Mouse (Mus musculus): ENCODE data around the gene Actn1. TPM values are rescaled to one million over a fixed set of nuclear protein-coding genes. Genes with fewer than 3 reads are reported as not detected.
A peak's percentile ranks its signal among the peaks of the same experiment; 100 is the strongest.

Actn1 gene
- total RNA-seq, 2 experiments from 2014 or later = 46.3 to 57.4 TPM

GRCm38 (mm10) chr12:80141470-80141869, 118.7 kb downstream of the Actn1 start:
- DNase-seq (ENCODE audit: low spot score in 2 of 2) = peak in 1 of 2 experiments; percentile 59

GRCm38 (mm10) chr12:80141011-80141410, 119.2 kb downstream of the Actn1 start:
- DNase-seq (ENCODE audit: low spot score in 2 of 2) = no peak

- no peak for DNase-seq (ENCODE audit: low spot score in 2 of 2)
These were observed 122.4 kb downstream of the Actn1 start for GRCm38 (mm10) chr12:80137744-80138143.

DNA sequence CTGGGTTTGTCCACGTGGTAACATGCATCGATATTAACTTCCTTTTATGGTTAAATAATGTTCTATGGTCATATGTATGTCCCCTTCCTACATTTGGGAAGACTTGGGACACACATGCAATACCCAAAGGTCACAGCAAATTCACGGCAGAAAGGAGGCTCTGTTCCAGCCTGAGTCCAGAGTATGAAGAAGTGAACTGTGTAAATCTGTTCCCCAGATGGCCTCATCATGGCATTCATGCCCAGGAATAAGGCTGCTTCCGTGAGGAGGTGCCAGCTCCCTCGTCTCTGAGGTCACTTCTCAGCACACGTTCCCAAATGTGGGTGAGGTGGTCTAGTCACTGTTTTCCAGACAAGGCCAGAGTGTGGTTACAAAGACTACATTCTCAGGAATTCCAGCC, 122.9 kb downstream of the Actn1 start:
- DNase-seq (ENCODE audit: low spot score in 2 of 2) = no peak

GRCm38 (mm10) chr12:80136264-80136930, 123.8 kb downstream of the Actn1 start:
- DNase-seq (ENCODE audit: low spot score in 2 of 2) = no peak

GRCm38 (mm10) chr12:80135173-80135572, 125.0 kb downstream of the Actn1 start:
- DNase-seq (ENCODE audit: low spot score in 2 of 2) = no peak

GRCm38 (mm10) chr12:80133011-80133545, 127.1 kb downstream of the Actn1 start:
- no peak for DNase-seq (ENCODE audit: low spot score in 2 of 2)

DNA sequence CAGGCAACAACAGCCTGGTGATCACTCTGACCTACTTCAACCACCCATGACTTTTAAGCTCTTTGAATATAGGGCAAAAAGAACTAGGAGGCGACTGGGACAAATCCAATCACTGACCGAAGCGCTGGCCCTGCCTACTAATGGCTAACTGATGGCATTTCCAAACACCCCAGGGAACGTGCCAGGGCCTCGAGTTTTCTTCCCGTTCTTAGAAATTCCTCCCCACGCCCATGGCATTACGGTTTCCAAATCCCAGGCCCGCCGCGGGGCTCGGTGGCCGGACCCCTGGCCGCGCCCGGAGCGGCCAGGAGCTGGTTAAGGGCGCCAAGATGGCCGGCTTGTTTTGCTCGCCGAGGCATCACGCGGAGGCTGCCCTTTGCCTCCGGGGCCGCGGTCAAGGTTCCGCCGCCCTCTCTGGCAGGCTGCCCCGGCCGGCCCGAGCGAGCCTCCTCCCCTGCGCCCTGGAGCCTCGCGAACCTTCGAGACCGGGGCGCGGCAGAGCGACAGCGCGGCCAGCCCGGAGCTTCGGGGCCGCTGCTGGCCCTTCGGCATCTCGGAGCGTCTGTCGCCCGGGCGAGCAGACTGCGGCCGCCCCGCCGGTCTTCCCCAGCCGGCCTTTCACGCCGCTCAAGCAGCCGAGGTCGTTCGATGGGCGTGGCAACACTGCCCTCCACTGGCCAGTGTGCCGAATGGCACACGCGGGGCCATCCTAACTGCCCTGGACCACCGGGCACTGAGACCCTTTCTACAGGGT, 127.7 kb downstream of the Actn1 start:
- peak; percentile 84 to 92 for DNase-seq (ENCODE audit: low spot score in 2 of 2)

- no peak for DNase-seq (ENCODE audit: low spot score in 2 of 2)
These were observed 128.6 kb downstream of the Actn1 start for GRCm38 (mm10) chr12:80131359-80132249.

DNA sequence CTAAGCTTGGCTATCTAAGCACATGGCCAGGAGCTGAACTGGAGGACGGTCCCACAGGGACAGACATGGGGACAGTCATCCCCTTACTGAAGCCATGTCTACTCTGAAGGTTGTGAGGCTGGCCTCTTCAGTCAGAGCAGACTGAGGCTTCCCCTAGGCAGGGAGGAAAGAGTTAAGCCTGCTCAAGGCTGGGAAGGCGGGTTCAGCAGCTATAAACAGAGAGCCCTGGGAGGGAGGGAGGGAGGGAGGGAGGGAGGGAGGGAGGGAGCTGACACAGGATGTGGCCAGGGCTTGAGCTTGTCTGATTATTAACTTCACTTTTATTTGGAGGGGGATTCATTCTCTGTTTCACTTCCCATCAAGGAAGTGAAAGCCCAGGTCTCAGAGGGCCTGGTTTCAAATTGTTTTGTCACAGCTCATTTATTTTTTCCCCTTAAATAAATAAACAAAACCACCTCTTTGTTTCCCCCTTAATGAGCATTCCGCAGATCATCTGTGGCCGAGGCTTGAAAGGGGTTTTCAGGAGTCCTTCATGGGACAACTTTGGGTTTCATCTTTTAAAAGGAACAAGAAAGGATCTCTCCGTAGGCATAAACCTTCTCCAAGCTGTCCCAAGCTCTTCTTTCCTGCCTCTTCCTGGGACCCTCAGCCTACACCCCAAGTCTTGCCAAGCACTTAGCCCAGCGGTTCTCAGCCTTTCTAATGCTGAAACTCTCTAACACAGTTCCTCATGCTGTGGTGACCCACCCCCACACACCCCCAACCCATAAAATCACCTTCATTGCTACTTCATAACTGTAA, 129.4 kb downstream of the Actn1 start:
- DNase-seq (ENCODE audit: low spot score in 2 of 2) = no peak

DNA sequence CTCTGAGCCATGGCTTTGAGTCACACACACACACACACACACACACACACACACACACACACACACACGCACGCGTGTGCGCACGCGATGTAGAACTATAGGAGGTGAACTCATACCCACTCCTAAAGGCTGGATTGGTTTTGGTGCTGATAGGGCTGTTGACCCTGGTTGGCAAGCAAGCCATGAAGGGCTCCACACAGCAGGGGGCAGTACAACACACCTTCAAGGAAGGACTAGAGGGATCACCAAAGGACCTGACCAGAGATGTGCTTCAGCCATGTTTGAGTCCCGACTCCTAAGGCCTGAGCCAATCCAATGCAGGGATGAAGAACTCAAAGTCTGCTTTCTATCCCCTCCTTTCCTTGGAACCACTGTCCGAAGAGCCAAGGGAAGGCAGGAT, 130.6 kb downstream of the Actn1 start:
- DNase-seq (ENCODE audit: low spot score in 2 of 2) = no peak

- no peak for DNase-seq (ENCODE audit: low spot score in 2 of 2)
These were observed 132.9 kb downstream of the Actn1 start for GRCm38 (mm10) chr12:80127191-80127762.

DNA sequence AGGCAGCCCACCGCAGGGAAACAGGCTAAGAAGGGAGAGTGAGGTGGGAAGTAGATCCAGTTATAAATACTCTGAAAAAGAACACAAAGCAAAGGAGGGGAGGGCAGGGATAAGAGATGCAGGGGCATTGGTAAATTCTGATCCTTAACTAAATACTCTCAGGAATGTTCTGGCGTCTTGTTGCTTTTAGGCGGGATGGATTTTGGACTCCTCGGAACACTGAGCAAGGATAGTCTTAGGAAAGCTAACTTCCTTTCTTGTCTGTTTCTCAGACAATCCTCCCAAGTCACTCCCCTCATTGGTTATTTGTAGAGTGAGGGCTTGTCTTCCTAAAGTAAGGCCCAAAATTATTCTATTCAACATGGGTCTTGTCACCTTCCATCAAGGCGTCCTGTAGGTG, 134.9 kb downstream of the Actn1 start:
- no peak for DNase-seq (ENCODE audit: low spot score in 2 of 2)

DNA sequence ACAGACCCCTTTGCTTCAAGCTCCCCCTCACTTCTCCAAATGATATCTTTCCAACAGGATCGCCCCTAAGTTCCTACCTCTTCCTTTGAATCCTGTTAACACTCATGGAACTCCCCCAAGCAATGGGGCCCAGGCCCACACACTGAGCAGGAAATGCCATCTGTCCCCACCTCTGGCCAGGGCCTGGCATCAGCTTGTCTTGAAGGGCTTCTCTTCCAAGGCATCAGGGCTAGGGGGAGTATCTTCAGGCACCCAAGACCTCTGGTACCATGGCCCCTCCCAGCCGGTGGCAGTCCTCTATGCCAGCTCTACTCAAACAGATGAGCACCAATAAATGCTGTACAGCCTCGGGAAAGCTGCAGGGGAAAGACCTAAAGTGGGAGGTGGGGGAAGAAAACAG, 135.4 kb downstream of the Actn1 start:
- no peak for DNase-seq (ENCODE audit: low spot score in 2 of 2)

GRCm38 (mm10) chr12:80124211-80124610, 136.0 kb downstream of the Actn1 start:
- no peak for DNase-seq (ENCODE audit: low spot score in 2 of 2)

DNA sequence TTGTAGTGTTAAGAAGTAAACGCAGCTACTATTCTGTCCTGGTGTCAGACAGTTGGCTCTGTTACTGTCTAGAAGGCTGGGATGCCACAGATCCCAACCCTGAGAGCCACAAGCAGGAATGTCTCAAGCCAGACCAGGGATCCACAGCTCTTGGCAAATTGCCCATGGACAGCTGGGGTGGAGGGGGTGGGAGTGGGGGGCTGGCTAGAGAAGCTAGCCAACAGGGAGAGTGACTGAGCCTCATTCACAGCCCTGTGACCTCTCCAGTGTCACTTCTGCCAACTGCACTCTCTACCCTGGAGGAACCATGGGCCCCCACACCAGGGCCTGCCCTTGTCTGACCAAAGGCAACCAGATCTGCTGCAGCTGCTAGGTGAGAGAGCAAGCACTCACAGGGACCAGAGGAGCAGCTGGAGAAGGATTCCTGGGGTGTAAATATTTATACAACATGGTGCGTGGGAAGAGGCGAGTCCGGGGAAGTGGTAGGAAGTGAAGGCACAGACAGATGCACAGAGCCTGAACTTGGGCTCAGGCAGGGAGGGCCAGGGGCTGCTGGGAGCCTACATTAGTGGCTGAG, 136.9 kb downstream of the Actn1 start:
- DNase-seq (ENCODE audit: low spot score in 2 of 2) = peak in 1 of 2 experiments; percentile 56

DNA sequence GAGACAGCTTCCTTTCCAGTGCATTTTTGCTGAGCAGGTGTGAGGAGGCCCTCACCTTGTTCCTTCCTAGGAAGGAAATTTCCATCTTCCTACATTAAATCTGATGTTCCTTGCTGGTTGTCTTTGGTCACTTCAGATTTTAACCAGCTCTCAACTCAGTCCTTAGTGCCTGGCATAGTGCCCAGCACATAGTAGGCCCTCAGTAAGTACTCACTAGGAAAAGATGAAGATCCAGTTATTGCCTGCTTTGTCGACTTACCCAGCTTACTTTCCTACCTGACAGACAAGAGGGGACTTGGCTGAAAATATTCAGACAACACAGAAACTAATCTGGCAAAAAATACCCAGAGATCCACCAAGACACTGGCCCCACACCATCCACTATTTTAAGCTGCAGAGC, 138.7 kb downstream of the Actn1 start:
- no peak for DNase-seq (ENCODE audit: low spot score in 2 of 2)

- no peak for DNase-seq (ENCODE audit: low spot score in 2 of 2)
These were observed 141.6 kb downstream of the Actn1 start for GRCm38 (mm10) chr12:80118588-80118987.

Data from gastrocnemius, postnatal 4 days (tissue).